Mouse (Mus musculus) bone marrow macrophage, adult 2 months (primary cell): ENCODE measurements around the gene A730015C16Rik.

Experiments
- CTCF ChIP-seq: IDR thresholded peaks from 2 replicates; pipeline ENCODE4 v1.5.1; 2012; ENCODE audit warnings: low read depth, mild to moderate bottlenecking, low read length, moderate library complexity
- POLR2A ChIP-seq: IDR thresholded peaks from 2 replicates; pipeline ENCODE4 v1.6.1; 2012; ENCODE audit warnings: mild to moderate bottlenecking, low read depth, low read length, borderline replicate concordance

DNA sequence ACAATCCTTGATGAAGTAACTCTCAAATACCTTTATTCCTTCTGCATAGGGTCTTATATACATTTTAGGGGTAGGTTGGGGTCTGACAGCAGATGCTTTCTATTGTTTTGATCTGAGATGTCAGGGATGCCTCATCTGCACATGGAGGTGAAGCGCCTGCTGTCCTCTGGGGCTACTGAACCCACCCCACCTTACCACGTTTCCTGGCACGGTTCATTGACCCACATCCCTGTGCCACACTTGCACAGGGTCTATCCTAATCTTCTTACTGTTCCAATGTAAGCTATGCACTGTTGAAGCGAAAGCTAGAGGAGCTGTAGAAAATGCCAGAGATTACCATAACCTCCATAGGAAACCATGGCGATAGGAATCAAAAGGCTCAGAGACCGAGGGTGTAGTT, 36.9 kb downstream of the A730015C16Rik start:
- TF ChIP-seq POLR2A (no peak), CTCF (no peak)
